Mouse (Mus musculus) forebrain, postnatal 0 days (tissue): ENCODE measurements around the gene Elmod1. TPM values are rescaled to one million over a fixed set of nuclear protein-coding genes. Genes with fewer than 3 reads are reported as not detected.
A peak's percentile ranks its signal among the peaks of the same experiment; 100 is the strongest.
"Not testable (repeated sequence)": the region's sequence is repeated elsewhere in the genome, so short reads cannot be mapped to it uniquely, and the experiment has no call there.

Experiments used
- ATAC-seq: fragments of 200-750 bp; cut with Nextera tagmentation; 2 replicates; pipeline ENCODE4 v1.8.0; 2017; ENCODE audit warnings: mild to moderate bottlenecking, moderate library complexity
- DNase-seq: peaks from one replicate; pipeline ENCODE4 v3.0.0-alpha.2; 2015
- H3K27ac ChIP-seq: fragments of 300-500 bp; sonication (generic); 2 replicates; pipeline ENCODE4 v1.5.1; 2014; ENCODE audit warnings: low read depth, mild to moderate bottlenecking, antibody characterized with exemption, low read length, moderate library complexity, mixed read lengths
- H3K27me3 ChIP-seq: fragments of 300-500 bp; sonication (generic); 2 replicates; pipeline ENCODE4 v1.6.1; 2014; ENCODE audit warnings: mild to moderate bottlenecking, low read length, mixed read lengths; ENCODE audit not compliant: insufficient read depth
- H3K36me3 ChIP-seq: fragments of 300-500 bp; sonication (generic); 2 replicates; pipeline ENCODE4 v1.6.1; 2014; ENCODE audit warnings: mild to moderate bottlenecking, moderate library complexity; ENCODE audit not compliant: insufficient read depth
- H3K4me1 ChIP-seq: fragments of 300-500 bp; sonication (generic); 2 replicates; pipeline ENCODE4 v1.6.1; 2014; ENCODE audit warnings: antibody characterized with exemption; ENCODE audit not compliant: insufficient read depth
- H3K4me2 ChIP-seq: fragments of 300-500 bp; sonication (generic); 2 replicates; pipeline ENCODE4 v1.6.1; 2014; ENCODE audit warnings: low read depth, mild to moderate bottlenecking, moderate library complexity
- H3K4me3 ChIP-seq: fragments of 300-500 bp; sonication (generic); 2 replicates; pipeline ENCODE4 v1.5.1; 2014; ENCODE audit warnings: low read depth, low read length, mixed read lengths
- H3K9ac ChIP-seq: fragments of 300-500 bp; sonication (generic); 2 replicates; pipeline ENCODE4 v1.6.1; 2014; ENCODE audit warnings: mild to moderate bottlenecking
- H3K9me3 ChIP-seq: fragments of 300-500 bp; sonication (generic); 2 replicates; pipeline ENCODE4 v1.6.1; 2016; ENCODE audit warnings: low read length
- CTCF ChIP-seq: sonication (generic); IDR thresholded peaks from 2 replicates; pipeline ENCODE4 v1.5.1; 2016; ENCODE audit warnings: antibody characterized with exemption, control low read depth, low read depth
- WGBS: fragments of 180-500 bp; shearing (Covaris S2); extraction: QIAGEN DNeasy Blood & Tissue Kit; methylation state at CpG from one replicate; pipeline ENCODE4 v1.1.7; 2014; 5-methylcytosine and 5-hydroxymethylcytosine counted together
- polyA plus RNA-seq: library from polyadenylated mRNA; unstranded; fragments of >200 nt; fragmentation: Nextera tagmentation; extraction: Ambion mirVana; gene quantifications from 2 replicates; pipeline ENCODE4 v1.2.1, GENCODE M21; 2015
- total RNA-seq: library from RNA; depleted of rRNA; stranded (reverse); fragments of >200 nt; gene quantifications from 2 replicates; pipeline ENCODE4 v1.2.3, GENCODE M21; 2014; rRNA removed

Elmod1 gene
- total RNA-seq (114 and 134 TPM in 2 replicates), polyA plus RNA-seq (19.8 and 27.2 TPM in 2 replicates)

DNA sequence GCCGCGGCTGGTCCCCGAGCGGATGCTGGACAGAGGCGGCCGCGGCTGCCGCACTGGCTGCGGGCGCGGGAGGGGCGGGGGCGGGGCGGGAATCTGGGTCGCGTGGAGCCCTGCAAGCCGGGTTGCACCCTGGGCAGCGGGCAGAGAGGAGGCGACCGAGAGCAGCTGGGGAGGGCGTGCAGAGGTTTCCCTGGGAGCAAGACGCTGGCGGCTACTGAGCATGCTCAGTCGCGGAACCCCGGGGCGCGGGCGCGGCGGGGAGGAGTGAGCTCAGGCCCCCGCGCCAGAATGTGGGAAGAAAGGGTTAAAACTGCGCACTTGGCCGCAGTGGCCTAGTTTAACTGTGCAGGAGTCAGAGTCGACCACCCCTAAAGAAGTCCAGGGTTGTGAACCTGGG is at the start of gene Elmod1:
Gene Elmod1 (minus strand): TSS at position 180 of the 397 bp plus-strand sequence.
- Histone ChIP-seq H3K36me3 (no peaks in the 10 kb centered on the region), H3K27me3 (no peaks in the 10 kb centered on the region), H3K4me2 (peak within 1 kb of the TSS; percentile 71), H3K4me1 (peaks cover 9% of the 10 kb centered on the region), H3K27ac (peak within 1 kb of the TSS; percentile 97), H3K9me3 (no peaks in the 10 kb centered on the region), H3K9ac (peak within 1 kb of the TSS; percentile 95), H3K4me3 (peak within 1 kb of the TSS; percentile 81)
- DNase-seq (peak; percentile 82), ATAC-seq (peak; percentile 92)
- 4% methylated on average over 36 of the region's 36 CpGs for WGBS
- TF ChIP-seq CTCF = peak; percentile 69

GRCm38 (mm10) chr9:54022795-54023194 is 47.7 kb upstream of the Elmod1 start:
- TF ChIP-seq CTCF = no peak
- 71% methylated on average over 3 of the region's 3 CpGs for WGBS
- H3K27me3 ChIP-seq = no peaks in the 10 kb centered on the region
- no peak for DNase-seq
- no peaks in the 10 kb centered on the region for H3K9me3 ChIP-seq
- H3K4me3 ChIP-seq = no peak overlapping the region
- no peak overlapping the region for H3K9ac ChIP-seq
- no peaks in the 10 kb centered on the region for H3K36me3 ChIP-seq
- no peak overlapping the region for H3K4me2 ChIP-seq
- H3K27ac ChIP-seq = no peak overlapping the region
- no peak for ATAC-seq
- H3K4me1 ChIP-seq = no peaks in the 10 kb centered on the region

GRCm38 (mm10) chr9:53994528-53994927 is 19.4 kb upstream of the Elmod1 start:
- no peaks in the 10 kb centered on the region for H3K27me3 ChIP-seq
- peak; percentile 35 for TF ChIP-seq CTCF
- H3K36me3 ChIP-seq = no peaks in the 10 kb centered on the region
- H3K4me2 ChIP-seq = no peak overlapping the region
- DNase-seq = no peak
- H3K9me3 ChIP-seq = no peaks in the 10 kb centered on the region
- H3K4me1 ChIP-seq = no peaks in the 10 kb centered on the region
- no peak overlapping the region for H3K4me3 ChIP-seq
- 71% methylated on average over 1 of the region's 1 CpGs for WGBS
- no peak overlapping the region for H3K9ac ChIP-seq
- ATAC-seq = no peak
- no peak overlapping the region for H3K27ac ChIP-seq

- H3K4me2 ChIP-seq, H3K36me3 ChIP-seq, H3K4me1 ChIP-seq, ATAC-seq, H3K9me3 ChIP-seq, H3K4me3 ChIP-seq, DNase-seq, H3K9ac ChIP-seq, H3K27me3 ChIP-seq, H3K27ac ChIP-seq: not testable (repeated sequence)
Measured at GRCm38 (mm10) chr9:53992567-53992966, 17.5 kb upstream of the Elmod1 start.

GRCm38 (mm10) chr9:53990921-53991320 is 15.8 kb upstream of the Elmod1 start:
- Histone ChIP-seq H3K4me2 (no peak overlapping the region), H3K4me3 (no peak overlapping the region), H3K9ac (no peak overlapping the region), H3K4me1 (no peaks in the 10 kb centered on the region), H3K36me3 (no peaks in the 10 kb centered on the region), H3K9me3 (no peaks in the 10 kb centered on the region), H3K27ac (no peak overlapping the region), H3K27me3 (no peaks in the 10 kb centered on the region)
- ATAC-seq (peak; percentile 91), DNase-seq (peak; percentile 89)
- peak; percentile 96 for TF ChIP-seq CTCF
- WGBS = 3% methylated on average over 3 of the region's 3 CpGs

- H3K4me1 ChIP-seq = no peaks in the 10 kb centered on the region
- H3K9ac ChIP-seq = no peak overlapping the region
- peak; percentile 83 for DNase-seq
- H3K9me3 ChIP-seq = no peaks in the 10 kb centered on the region
- H3K36me3 ChIP-seq = no peaks in the 10 kb centered on the region
- WGBS = 30% methylated on average over 3 of the region's 3 CpGs
- no peak overlapping the region for H3K4me2 ChIP-seq
- TF ChIP-seq CTCF = peak; percentile 94
- peak; percentile 80 for ATAC-seq
- H3K27me3 ChIP-seq = no peaks in the 10 kb centered on the region
- H3K4me3 ChIP-seq = no peak overlapping the region
- no peak overlapping the region for H3K27ac ChIP-seq
Measured at GRCm38 (mm10) chr9:53986972-53987371, 11.9 kb upstream of the Elmod1 start.

DNA sequence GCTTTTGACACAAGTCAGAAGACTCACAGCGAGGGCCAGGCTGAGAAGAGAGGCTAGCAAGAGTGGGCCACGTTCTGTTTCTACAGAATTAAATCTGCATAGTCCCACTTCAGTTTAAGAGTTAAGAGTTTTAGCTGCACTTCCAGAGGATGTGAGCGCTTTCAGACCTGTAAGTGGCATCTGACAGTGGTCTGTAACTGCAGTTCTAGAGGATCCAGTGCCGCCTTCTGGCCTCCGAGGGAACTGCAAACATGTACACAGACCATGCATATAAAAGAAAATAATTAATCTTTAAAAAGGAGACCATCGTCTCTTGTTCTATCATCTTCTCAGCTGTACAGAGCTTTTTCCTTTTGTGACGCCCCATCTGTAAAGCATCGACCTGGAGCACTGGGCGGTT is 9.8 kb upstream of the Elmod1 start:
- ATAC-seq (peak; percentile 59; the same call in 1 of the 2 replicates), DNase-seq (peak; percentile 68)
- H3K9me3 ChIP-seq = no peaks in the 10 kb centered on the region
- 29% methylated on average over 9 of the region's 9 CpGs for WGBS
- no peak overlapping the region for H3K27ac ChIP-seq
- no peaks in the 10 kb centered on the region for H3K27me3 ChIP-seq
- H3K4me3 ChIP-seq = no peak overlapping the region
- no peaks in the 10 kb centered on the region for H3K4me1 ChIP-seq
- H3K36me3 ChIP-seq = no peaks in the 10 kb centered on the region
- H3K4me2 ChIP-seq = no peak overlapping the region
- H3K9ac ChIP-seq = no peak overlapping the region
- peak; percentile 83 for TF ChIP-seq CTCF
